Mouse (Mus musculus) liver, adult 2 months (tissue): ENCODE results near the gene Pip5k1b. TPM values are rescaled to one million over a fixed set of nuclear protein-coding genes. Genes with fewer than 3 reads are reported as not detected.

Experiments
- DNase-seq: peaks from one replicate; pipeline ENCODE4 v3.0.0-alpha.2; 2011; ENCODE audit warnings: low read depth, low spot score; ENCODE audit errors: extremely low read depth
- H3K27ac ChIP-seq: fragments of 200-500 bp; replicated peaks from 2 replicates; pipeline ENCODE4 v1.5.1; 2012; ENCODE audit warnings: low read depth, mild to moderate bottlenecking, control low read depth, inconsistent platforms, low read length; ENCODE audit not compliant: insufficient read depth
- H3K27me3 ChIP-seq: fragments of 200-500 bp; 2 replicates; pipeline ENCODE4 v1.6.1; 2012; ENCODE audit warnings: mild to moderate bottlenecking, moderate library complexity, low read length, inconsistent platforms; ENCODE audit not compliant: control insufficient read depth, insufficient read depth
- H3K36me3 ChIP-seq: fragments of 200-500 bp; 2 replicates; pipeline ENCODE4 v1.6.1; 2012; ENCODE audit warnings: low read length, inconsistent platforms; ENCODE audit not compliant: control insufficient read depth, insufficient read depth
- H3K4me1 ChIP-seq: fragments of 200-500 bp; 2 replicates; pipeline ENCODE4 v1.6.1; 2011; ENCODE audit warnings: low read length; ENCODE audit not compliant: control insufficient read depth, insufficient read depth
- H3K4me3 ChIP-seq: fragments of 200-500 bp; 2 replicates; pipeline ENCODE4 v1.5.1; 2011; ENCODE audit warnings: low read depth, mild to moderate bottlenecking, control low read depth, low read length, moderate library complexity; ENCODE audit not compliant: insufficient read depth
- H3K79me2 ChIP-seq: fragments of 200-500 bp; 2 replicates; pipeline ENCODE4 v1.6.1; 2012; ENCODE audit warnings: inconsistent platforms, mild to moderate bottlenecking, low read length, moderate library complexity; ENCODE audit not compliant: control insufficient read depth, insufficient read depth
- H3K9ac ChIP-seq: fragments of 200-500 bp; 2 replicates; pipeline ENCODE4 v1.6.1; 2012; ENCODE audit warnings: low read depth, mild to moderate bottlenecking, control low read depth, inconsistent platforms, low read length
- CTCF ChIP-seq: fragments of 200-500 bp; IDR thresholded peaks from 2 replicates; pipeline ENCODE4 v1.5.1; 2011; ENCODE audit warnings: low read depth, low read length, control low read depth
- POLR2A ChIP-seq: fragments of 200-500 bp; IDR thresholded peaks from 2 replicates; pipeline ENCODE4 v1.6.1; 2011; ENCODE audit warnings: low read length, control low read depth; ENCODE audit not compliant: insufficient read depth; ENCODE audit errors: extremely low read depth
- WGBS: fragments of 180-500 bp; shearing (Covaris S2); methylation state at CpG from one replicate; pipeline ENCODE4 v1.1.7; 2018; 5-methylcytosine and 5-hydroxymethylcytosine counted together
- polyA plus RNA-seq: library from polyadenylated mRNA; depleted of rRNA; stranded (reverse); fragments of >200 nt; gene quantifications from 2 replicates; pipeline ENCODE4 v1.2.3, GENCODE M21; 2012
- total RNA-seq: library from RNA; depleted of rRNA; stranded (reverse); fragments of >200 nt; gene quantifications from 2 replicates; pipeline ENCODE4 v1.2.3, GENCODE M21; 2014

The Pip5k1b gene
- total and polyA plus RNA-seq, 2 experiments, result under 0.01 TPM; not detected in 1

DNA sequence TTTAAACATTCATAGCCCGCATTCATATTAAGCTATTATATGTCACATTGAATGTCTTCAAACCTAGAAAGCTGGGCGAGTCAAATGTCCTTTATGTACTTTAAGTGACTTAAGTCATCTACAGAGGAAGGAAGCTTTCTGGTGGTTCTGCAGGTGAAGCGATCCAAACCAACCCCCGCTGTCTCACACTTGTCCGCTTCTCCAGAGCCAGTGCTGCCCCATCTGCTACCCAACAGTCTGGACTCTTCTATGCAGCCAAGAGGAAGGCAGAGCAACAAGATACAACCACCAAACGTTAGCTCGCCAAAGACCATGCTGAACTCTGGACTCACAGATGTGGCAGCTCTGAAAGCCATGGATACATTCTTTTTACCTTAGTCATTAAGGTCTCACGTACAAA is 211.2 kb downstream of the Pip5k1b start:
- H3K4me1 ChIP-seq, result no peaks in the 10 kb centered on the region
- 87% methylated on average over 8 of the region's 8 CpGs for WGBS
- no peak overlapping the region for H3K9ac ChIP-seq
- H3K79me2 ChIP-seq, result no peaks in the 10 kb centered on the region
- no peaks in the 10 kb centered on the region for H3K36me3 ChIP-seq
- DNase-seq, result no peak
- H3K27ac ChIP-seq, result no peak overlapping the region
- H3K4me3 ChIP-seq, result no peak overlapping the region
- TF ChIP-seq POLR2A (no peak), CTCF (no peak)
- H3K27me3 ChIP-seq, result no peaks in the 10 kb centered on the region

- H3K27ac ChIP-seq, result no peak overlapping the region
- H3K79me2 ChIP-seq, result no peaks in the 10 kb centered on the region
- 60% methylated on average over 5 of the region's 5 CpGs for WGBS
- H3K9ac ChIP-seq, result no peak overlapping the region
- no peak for TF ChIP-seq POLR2A
- TF ChIP-seq CTCF, result no peak
- no peaks in the 10 kb centered on the region for H3K4me1 ChIP-seq
- no peak overlapping the region for H3K4me3 ChIP-seq
- no peaks in the 10 kb centered on the region for H3K36me3 ChIP-seq
- no peaks in the 10 kb centered on the region for H3K27me3 ChIP-seq
- no peak for DNase-seq
Measured at GRCm38 (mm10) chr19:24342786-24343185, 212.9 kb downstream of the Pip5k1b start.

DNA sequence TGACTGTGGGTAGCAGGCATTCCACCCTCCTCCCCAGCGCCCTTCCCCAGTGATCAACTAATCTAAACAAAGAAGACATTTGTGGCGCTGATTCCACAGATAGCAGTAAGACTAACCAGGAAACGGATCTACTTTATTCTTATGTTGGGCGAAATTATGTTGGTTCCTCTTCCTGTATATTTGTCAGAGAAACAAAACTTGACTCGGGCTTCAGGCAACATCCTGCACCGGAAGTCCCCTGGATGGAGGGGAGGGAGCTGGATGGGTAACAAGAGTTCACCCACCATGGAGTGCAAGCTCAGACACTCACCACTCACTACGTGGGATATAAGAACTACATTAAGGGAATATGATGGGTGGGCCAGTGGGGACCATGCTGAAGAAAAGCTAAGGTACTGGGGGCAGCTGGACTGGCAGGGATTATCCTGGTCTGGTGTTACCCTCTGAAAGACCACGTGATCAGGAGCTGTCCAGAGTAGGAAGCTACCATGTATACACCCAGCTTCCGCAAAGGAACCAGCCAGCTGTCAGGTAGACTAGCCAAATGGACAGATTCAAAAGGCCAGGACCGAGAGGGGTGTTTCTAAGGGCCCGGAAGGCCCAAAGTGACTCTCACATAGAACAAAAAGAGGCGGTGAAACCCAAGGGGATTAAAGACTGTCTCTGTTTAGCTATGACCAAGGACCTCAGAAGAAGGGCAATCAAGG is 219.1 kb downstream of the Pip5k1b start:
- Histone ChIP-seq H3K4me1 (no peaks in the 10 kb centered on the region), H3K27me3 (no peaks in the 10 kb centered on the region), H3K36me3 (no peaks in the 10 kb centered on the region), H3K4me3 (no peak overlapping the region), H3K27ac (no peak overlapping the region), H3K79me2 (no peaks in the 10 kb centered on the region), H3K9ac (no peak overlapping the region)
- 59% methylated on average over 12 of the region's 12 CpGs for WGBS
- no peak for TF ChIP-seq CTCF
- no peak for TF ChIP-seq POLR2A
- no peak for DNase-seq

DNA sequence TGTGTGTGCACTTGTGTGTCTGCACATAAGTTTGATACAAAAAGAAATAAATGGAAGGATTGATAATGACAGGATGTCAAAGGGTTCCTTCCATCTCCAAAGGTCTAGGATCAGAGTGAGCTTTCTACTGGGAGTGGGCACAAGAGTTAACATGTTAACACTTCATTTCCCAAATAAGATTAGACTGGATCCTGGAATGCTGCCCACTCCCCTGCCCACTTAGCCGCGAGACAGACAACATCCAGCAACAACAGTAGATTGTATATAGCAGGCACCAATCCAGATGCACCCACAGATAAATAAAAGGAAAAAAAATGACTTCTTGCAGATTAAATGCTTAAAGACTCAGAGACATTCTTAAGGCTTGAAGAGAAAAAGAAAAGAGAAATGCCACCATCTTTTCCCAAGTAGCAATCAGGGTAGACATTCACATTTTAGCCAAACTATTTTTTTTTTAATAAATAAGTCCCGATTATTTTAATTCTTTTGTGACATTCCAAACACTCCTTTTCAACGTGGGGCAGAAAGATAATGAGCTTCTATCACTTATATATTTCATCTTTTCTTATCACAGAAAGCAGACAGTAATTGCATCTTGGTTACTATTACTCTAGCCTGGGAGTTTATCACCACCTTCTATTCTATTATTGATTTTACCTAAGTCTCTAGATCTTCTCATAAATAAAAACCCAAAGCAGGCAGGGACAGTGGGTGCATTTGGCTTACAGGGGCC is 219.9 kb downstream of the Pip5k1b start:
- 71% methylated on average over 4 of the region's 4 CpGs for WGBS
- H3K4me1 ChIP-seq, result no peaks in the 10 kb centered on the region
- H3K79me2 ChIP-seq, result no peaks in the 10 kb centered on the region
- H3K4me3 ChIP-seq, result no peak overlapping the region
- no peak overlapping the region for H3K27ac ChIP-seq
- TF ChIP-seq POLR2A, result no peak
- TF ChIP-seq CTCF, result no peak
- no peak for DNase-seq
- H3K36me3 ChIP-seq, result no peaks in the 10 kb centered on the region
- no peak overlapping the region for H3K9ac ChIP-seq
- H3K27me3 ChIP-seq, result no peaks in the 10 kb centered on the region

GRCm38 (mm10) chr19:24332956-24333355 is 222.7 kb downstream of the Pip5k1b start:
- no peaks in the 10 kb centered on the region for H3K79me2 ChIP-seq
- H3K9ac ChIP-seq, result no peak overlapping the region
- no peaks in the 10 kb centered on the region for H3K27me3 ChIP-seq
- no peaks in the 10 kb centered on the region for H3K36me3 ChIP-seq
- H3K4me1 ChIP-seq, result no peaks in the 10 kb centered on the region
- H3K4me3 ChIP-seq, result no peak overlapping the region
- DNase-seq, result no peak
- WGBS, result 74% methylated on average over 5 of the region's 5 CpGs
- H3K27ac ChIP-seq, result no peak overlapping the region
- no peak for TF ChIP-seq POLR2A
- TF ChIP-seq CTCF, result no peak

- Histone ChIP-seq H3K9ac (no peak overlapping the region), H3K4me3 (no peak overlapping the region), H3K79me2 (no peaks in the 10 kb centered on the region), H3K36me3 (no peaks in the 10 kb centered on the region), H3K27me3 (no peaks in the 10 kb centered on the region; the same call in 1 of the 2 replicates), H3K4me1 (no peaks in the 10 kb centered on the region), H3K27ac (no peak overlapping the region)
- no peak for DNase-seq
- TF ChIP-seq POLR2A, result no peak
- no peak for TF ChIP-seq CTCF
- WGBS, result 66% methylated on average over 2 of the region's 2 CpGs
Measured at GRCm38 (mm10) chr19:24331274-24331673, 224.4 kb downstream of the Pip5k1b start.
